ENCODE assay signal across 16 mouse cellular contexts in genomic region chr19:4055947-4056693, GRCm38 (mm10). TPM values are rescaled to one million over a fixed set of nuclear protein-coding genes. Genes with fewer than 3 reads are reported as not detected.
DNase-seq lines count a peak whose midpoint lies in the region; ATAC-seq and TF ChIP-seq lines count a peak whose summit lies in the region.
"Had no signal": no experiment of that assay in that cellular context is flagged by ENCODE, and none has a peak within 500 bp of the region (broad histone marks: within the 10 kb centered on the region; RNA-seq: fewer than 3 reads in every experiment).

No protein-coding gene starts in this region.

- no peak for TF ChIP-seq POLR2A in heart, adult 2 months (IDR thresholded peaks at IDR 0.05; ENCODE audit: insufficient read depth, low read depth, low read length)

- in situ Hi-C loops in ES-E14 (cut with MboI; ENCODE audit: low sequenced_read_pairs in 2 of 2, unreplicated experiment in 2 of 2): no loop called here

- 54% methylated on average over 15 of the region's 15 CpGs for WGBS in heart, adult 2 months
- WGBS in limb, embryonic 13.5 days: 49% methylated on average over 15 of the region's 15 CpGs
- 64% methylated on average over 15 of the region's 15 CpGs for WGBS in limb, embryonic 10.5 days
- 52% methylated on average over 15 of the region's 15 CpGs for WGBS in limb, embryonic 15.5 days

- H3K36me3 ChIP-seq in heart, adult 2 months (ENCODE audit: control insufficient read depth, insufficient read depth, low read length): no peaks in the 10 kb centered on the region
- no peaks in the 10 kb centered on the region for H3K36me3 ChIP-seq in limb, embryonic 13.5 days
- H3K36me3 ChIP-seq in limb, embryonic 10.5 days: no peaks in the 10 kb centered on the region
- H3K36me3 ChIP-seq in ES-E14 (ENCODE audit: control insufficient read depth, insufficient read depth, low read length, poor library complexity, severe bottlenecking): no peaks in the 10 kb centered on the region
- no peaks in the 10 kb centered on the region for H3K36me3 ChIP-seq in limb, embryonic 15.5 days

- intact Hi-C loops in heart, adult 2 months (cut with DNase I): no loop called here
- intact Hi-C loops in heart, postnatal 36 days (cut with DNase I): no loop called here
- intact Hi-C loops in left cerebral cortex, postnatal 36 days (cut with DNase I): no loop called here

- DNase-seq in heart, adult 2 months: no peak
- no peak for DNase-seq in heart, postnatal 36 days
- DNase-seq in limb, embryonic 10.5 days (ENCODE audit: low spot score): no peak
- no peak for DNase-seq in ES-E14 (ENCODE audit: low read depth, low spot score)
- DNase-seq in thymus, postnatal 14 days: no peak
- DNase-seq in left cerebral cortex, postnatal 36 days (ENCODE audit: low spot score in 2 of 2): no peak
- DNase-seq: B cell, adult 2 months; lung, postnatal 14 days had no signal

- no peaks in the 10 kb centered on the region; the same call in 1 of the 2 replicates for H3K4me1 ChIP-seq in heart, adult 2 months (ENCODE audit: control insufficient read depth, insufficient read depth, low read length)
- H3K4me1 ChIP-seq in limb, embryonic 13.5 days: 0 out of 2 replicates have a peak, but pooled peaks cover 3% of the 10 kb centered on the region
- no peaks in the 10 kb centered on the region for H3K4me1 ChIP-seq in limb, embryonic 10.5 days
- H3K4me1 ChIP-seq in ES-E14 (ENCODE audit: control insufficient read depth in 2 of 2, insufficient read depth in 2 of 2, low read length in 2 of 2, poor library complexity in 1 of 2): peaks cover 16 to 36% of the 10 kb centered on the region in 2 experiments; a peak in 3 of 4 replicates
- peaks cover 3% of the 10 kb centered on the region; the same call in 1 of the 2 replicates for H3K4me1 ChIP-seq in limb, embryonic 15.5 days

- ATAC-seq in limb, embryonic 13.5 days (ENCODE audit: low FRiP score, low read depth): no peak
- no peak for ATAC-seq in limb, embryonic 15.5 days (ENCODE audit: insufficient number of reproducible peaks, low FRiP score, low TSS enrichment, low read depth)
- ATAC-seq: midbrain, embryonic 16.5 days had no signal

- H3K9ac ChIP-seq in heart, adult 2 months (ENCODE audit: low read depth, low read length): no peak overlapping the region
- H3K9ac ChIP-seq in limb, embryonic 13.5 days: 0 out of 2 replicates have a peak overlapping the region, but pooled peaks have one; percentile 1
- H3K9ac ChIP-seq in ES-E14 (ENCODE audit: insufficient read depth, low read depth, low read length, poor library complexity, severe bottlenecking): peak overlapping the region; percentile 19; the same call in 1 of the 2 replicates
- 0 out of 2 replicates have a peak overlapping the region, but pooled peaks have one; percentile 0 for H3K9ac ChIP-seq in limb, embryonic 15.5 days

- 0 out of 2 replicates have a peak overlapping the region, but pooled peaks have one; percentile 15 for H3K27ac ChIP-seq in heart, adult 2 months
- no peak overlapping the region for H3K27ac ChIP-seq in limb, embryonic 13.5 days
- H3K27ac ChIP-seq in limb, embryonic 10.5 days: no peak overlapping the region
- no peak overlapping the region for H3K27ac ChIP-seq in ES-E14 (ENCODE audit: insufficient read depth, low read depth, low read length, poor library complexity, severe bottlenecking)
- no peak overlapping the region for H3K27ac ChIP-seq in limb, embryonic 15.5 days
- H3K27ac ChIP-seq: left cerebral cortex, adult 2 months had no signal

- H3K4me2 ChIP-seq in limb, embryonic 13.5 days (replicated peaks): no peak overlapping the region
- no peak overlapping the region for H3K4me2 ChIP-seq in limb, embryonic 15.5 days

- H3K4me3 ChIP-seq in heart, adult 2 months: no peak overlapping the region
- H3K4me3 ChIP-seq in limb, embryonic 13.5 days: no peak overlapping the region
- H3K4me3 ChIP-seq in limb, embryonic 10.5 days: no peak overlapping the region
- H3K4me3 ChIP-seq in ES-E14 (ENCODE audit: insufficient read depth in 1 of 2, low read depth in 1 of 2, low read length in 2 of 2, poor library complexity in 1 of 2, severe bottlenecking in 1 of 2): no peak overlapping the region
- H3K4me3 ChIP-seq in limb, embryonic 15.5 days: no peak overlapping the region
- H3K4me3 ChIP-seq: left cerebral cortex, adult 2 months had no signal

- TF ChIP-seq CTCF in heart, adult 2 months (IDR thresholded peaks at IDR 0.05): no peak

- no peak for TF ChIP-seq EP300 in heart, adult 2 months (IDR thresholded peaks at IDR 0.05; ENCODE audit: insufficient read depth, low read depth, low read length)

- no peaks in the 10 kb centered on the region for H3K9me3 ChIP-seq in limb, embryonic 13.5 days
- H3K9me3 ChIP-seq in limb, embryonic 10.5 days (replicated peaks): no peaks in the 10 kb centered on the region
- no peaks in the 10 kb centered on the region for H3K9me3 ChIP-seq in ES-E14 (ENCODE audit: control insufficient read depth, insufficient read depth, low read depth, low read length)
- H3K9me3 ChIP-seq in limb, embryonic 15.5 days: no peaks in the 10 kb centered on the region

- no peaks in the 10 kb centered on the region for H3K79me2 ChIP-seq in heart, adult 2 months (replicated peaks; ENCODE audit: control insufficient read depth, insufficient read depth, low read length)

- no peaks in the 10 kb centered on the region for H3K27me3 ChIP-seq in heart, adult 2 months (ENCODE audit: control insufficient read depth, insufficient read depth, low read length)
- no peaks in the 10 kb centered on the region for H3K27me3 ChIP-seq in limb, embryonic 13.5 days
- no peaks in the 10 kb centered on the region for H3K27me3 ChIP-seq in limb, embryonic 10.5 days (ENCODE audit: low read depth, poor library complexity, severe bottlenecking)
- H3K27me3 ChIP-seq in limb, embryonic 15.5 days: no peaks in the 10 kb centered on the region

TF ChIP-seq in ES-E14, 5 proteins besides CTCF, POLR2A, EP300 and RAD21:
- no peak for TF ChIP-seq CHD2 (IDR thresholded peaks at IDR 0.05; ENCODE audit: low read depth, low read length)

RNA-seq across cellular contexts. Expression of gene Gstp3, which starts 3.2 kb away (rescaled TPM):
- not detected for total RNA-seq in heart, adult 2 months (2021)
- polyA plus RNA-seq in heart, adult 2 months (2012; rRNA removed): 1.1 TPM in 1 of 2 replicates, not detected in the other
- not detected for total RNA-seq in heart, postnatal 36 days (2021)
- not detected in 2 replicates for polyA plus RNA-seq in limb, embryonic 13.5 days (2015; fragmentation: Nextera tagmentation; extraction: Ambion mirVana)
- polyA plus RNA-seq in limb, embryonic 10.5 days (2016; fragmentation: Nextera tagmentation; extraction: Ambion mirVana): not detected in 2 replicates
- 3.4 and 3.9 TPM in 2 replicates for total RNA-seq in ES-E14 (2012; rRNA removed)
- 0.46 and 0.65 TPM in 2 replicates for polyA plus RNA-seq in limb, embryonic 15.5 days (2015; fragmentation: Nextera tagmentation; extraction: Ambion mirVana)
- total RNA-seq in left cerebral cortex, postnatal 36 days (2021): not detected
- total RNA-seq: left cerebral cortex, adult 2 months had no signal
- polyA plus RNA-seq: midbrain, embryonic 16.5 days; neural tube, embryonic 14.5 days; stomach, embryonic 14.5 days had no signal

RNA-seq across cellular contexts. Expression of gene Gstp2, which starts 10.3 kb away (rescaled TPM):
- 100 to 1,000 TPM; 121 to 137 TPM for total RNA-seq in heart, adult 2 months (2021)
- polyA plus RNA-seq in heart, adult 2 months (2012; rRNA removed): 38.3 and 58.2 TPM in 2 replicates
- 100 to 1,000 TPM; 120 to 124 TPM for total RNA-seq in heart, postnatal 36 days (2021)
- polyA plus RNA-seq in limb, embryonic 13.5 days (2015; fragmentation: Nextera tagmentation; extraction: Ambion mirVana): 0.61 and 6.7 TPM in 2 replicates
- polyA plus RNA-seq in limb, embryonic 10.5 days (2016; fragmentation: Nextera tagmentation; extraction: Ambion mirVana): 0.62 and 0.88 TPM in 2 replicates
- 67.4 and 138 TPM in 2 replicates for total RNA-seq in ES-E14 (2012; rRNA removed)
- polyA plus RNA-seq in limb, embryonic 15.5 days (2015; fragmentation: Nextera tagmentation; extraction: Ambion mirVana): 1.4 and 2.3 TPM in 2 replicates
- 10 to 100 TPM; 33.9 to 45.2 TPM for total RNA-seq in left cerebral cortex, postnatal 36 days (2021)
- polyA plus RNA-seq: neural tube, embryonic 14.5 days had no signal

RNA-seq across cellular contexts. Expression of gene Gstp1, which starts 18.3 kb away (rescaled TPM):
- total RNA-seq in heart, adult 2 months (2021): 100 to 1,000 TPM; 356 to 371 TPM
- 480 and 490 TPM in 2 replicates for polyA plus RNA-seq in heart, adult 2 months (2012; rRNA removed)
- total RNA-seq in heart, postnatal 36 days (2021): 100 to 1,000 TPM; 339 to 350 TPM
- 573 and 575 TPM in 2 replicates for polyA plus RNA-seq in limb, embryonic 13.5 days (2015; fragmentation: Nextera tagmentation; extraction: Ambion mirVana)
- polyA plus RNA-seq in limb, embryonic 10.5 days (2016; fragmentation: Nextera tagmentation; extraction: Ambion mirVana): 478 and 510 TPM in 2 replicates
- total RNA-seq in ES-E14 (2012; rRNA removed): 121 and 146 TPM in 2 replicates
- 488 and 537 TPM in 2 replicates for polyA plus RNA-seq in limb, embryonic 15.5 days (2015; fragmentation: Nextera tagmentation; extraction: Ambion mirVana)
- 100 to 1,000 TPM; 301 to 332 TPM for total RNA-seq in left cerebral cortex, postnatal 36 days (2021)

RNA-seq across cellular contexts. Expression of gene Cabp2, which starts 25.3 kb away (rescaled TPM):
- not detected for total RNA-seq in heart, adult 2 months (2021)
- polyA plus RNA-seq in heart, adult 2 months (2012; rRNA removed): not detected in 2 replicates
- total RNA-seq in heart, postnatal 36 days (2021): not detected
- polyA plus RNA-seq in limb, embryonic 13.5 days (2015; fragmentation: Nextera tagmentation; extraction: Ambion mirVana): not detected in 2 replicates
- polyA plus RNA-seq in limb, embryonic 10.5 days (2016; fragmentation: Nextera tagmentation; extraction: Ambion mirVana): not detected in 2 replicates
- not detected in 2 replicates for total RNA-seq in ES-E14 (2012; rRNA removed)
- polyA plus RNA-seq in limb, embryonic 15.5 days (2015; fragmentation: Nextera tagmentation; extraction: Ambion mirVana): not detected in 2 replicates
- not detected for total RNA-seq in left cerebral cortex, postnatal 36 days (2021)
- total RNA-seq: adrenal gland, adult 18-20 months; left cerebral cortex, adult 2 months had no signal
- polyA plus RNA-seq: midbrain, embryonic 16.5 days; neural tube, embryonic 14.5 days; stomach, embryonic 14.5 days; urinary bladder, adult 2 months had no signal

RNA-seq across cellular contexts. Expression of gene Cdk2ap2, which starts 40.9 kb away (rescaled TPM):
- total RNA-seq in heart, adult 2 months (2021): 10 to 100 TPM; 39.9 to 43.2 TPM
- polyA plus RNA-seq in heart, adult 2 months (2012; rRNA removed): 81.3 and 85.3 TPM in 2 replicates
- total RNA-seq in heart, postnatal 36 days (2021): 10 to 100 TPM; 35.3 to 39.1 TPM
- 56.8 TPM in 2 replicates for polyA plus RNA-seq in limb, embryonic 13.5 days (2015; fragmentation: Nextera tagmentation; extraction: Ambion mirVana)
- 86.7 and 87.0 TPM in 2 replicates for polyA plus RNA-seq in limb, embryonic 10.5 days (2016; fragmentation: Nextera tagmentation; extraction: Ambion mirVana)
- 39.6 and 42.7 TPM in 2 replicates for total RNA-seq in ES-E14 (2012; rRNA removed)
- polyA plus RNA-seq in limb, embryonic 15.5 days (2015; fragmentation: Nextera tagmentation; extraction: Ambion mirVana): 82.7 and 85.6 TPM in 2 replicates
- total RNA-seq in left cerebral cortex, postnatal 36 days (2021): 10 to 100 TPM; 28.8 to 34.1 TPM
